Mouse (Mus musculus): Measurements from ENCODE around the gene Ilk.

Ilk gene

DNA sequence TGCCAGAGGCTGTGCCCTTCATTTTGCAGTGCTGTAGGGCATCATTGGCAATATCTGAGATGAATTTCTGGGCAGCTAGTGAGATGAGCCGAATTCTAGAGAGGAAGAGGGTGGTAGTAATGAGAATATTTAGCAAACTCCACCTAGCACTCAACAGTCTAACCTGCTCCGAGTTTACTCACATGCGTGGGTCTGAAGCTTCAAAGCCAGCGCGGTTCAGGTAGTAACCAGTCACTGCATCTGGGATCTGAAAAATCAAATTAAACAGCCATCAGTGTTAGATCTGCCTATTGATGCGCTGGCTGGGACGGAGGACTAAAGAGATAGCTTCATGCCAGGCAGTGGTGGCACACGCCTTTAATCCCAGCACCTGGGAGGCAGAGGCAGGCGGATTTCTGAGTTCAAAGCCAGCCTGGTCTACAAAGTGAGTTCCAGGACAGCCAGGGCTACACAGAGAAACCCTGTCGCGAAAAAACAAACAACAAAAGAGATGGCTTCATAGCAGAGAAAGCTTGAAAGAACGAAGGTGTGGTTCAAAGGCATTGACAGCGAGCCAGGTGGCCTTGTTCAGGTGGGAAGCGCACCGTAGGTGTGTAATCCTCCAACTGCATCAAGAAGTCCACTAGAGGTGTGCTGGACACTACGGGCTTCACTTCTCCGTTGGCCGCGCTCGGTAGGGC, 7.0 kb downstream of the Ilk start:
- 31% methylated on average over 20 of the region's 20 CpGs for WGBS

- under 1% methylated on average over 67 of the region's 67 CpGs for WGBS
Measured at GRCm38 (mm10) chr7:105743926-105744590, 7.7 kb downstream of the Ilk start, which contains the start of gene Taf10. Gene Taf10, minus strand, starts transcription at chr7:105744361.

DNA sequence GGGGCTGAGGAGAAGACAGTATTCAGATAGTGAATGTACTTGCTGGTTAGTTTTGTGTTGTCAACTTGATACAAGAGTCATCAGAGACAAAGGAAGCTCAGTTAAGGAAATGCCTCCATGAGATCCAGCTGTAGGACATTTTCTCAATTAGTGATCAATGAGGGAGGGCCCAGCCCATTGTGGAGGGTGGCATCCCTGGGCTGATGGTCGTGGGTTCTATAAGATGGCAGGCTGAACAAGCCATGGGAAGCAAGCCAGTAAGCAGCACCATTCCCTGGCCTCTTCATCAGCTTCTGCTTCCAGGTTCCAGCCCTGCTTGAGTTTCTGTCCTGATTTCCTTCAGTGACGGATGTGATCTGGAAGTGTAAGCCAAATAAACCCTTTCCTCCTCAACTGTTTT, 11.4 kb downstream of the Ilk start:
- WGBS: 81% methylated on average over 2 of the region's 2 CpGs

DNA sequence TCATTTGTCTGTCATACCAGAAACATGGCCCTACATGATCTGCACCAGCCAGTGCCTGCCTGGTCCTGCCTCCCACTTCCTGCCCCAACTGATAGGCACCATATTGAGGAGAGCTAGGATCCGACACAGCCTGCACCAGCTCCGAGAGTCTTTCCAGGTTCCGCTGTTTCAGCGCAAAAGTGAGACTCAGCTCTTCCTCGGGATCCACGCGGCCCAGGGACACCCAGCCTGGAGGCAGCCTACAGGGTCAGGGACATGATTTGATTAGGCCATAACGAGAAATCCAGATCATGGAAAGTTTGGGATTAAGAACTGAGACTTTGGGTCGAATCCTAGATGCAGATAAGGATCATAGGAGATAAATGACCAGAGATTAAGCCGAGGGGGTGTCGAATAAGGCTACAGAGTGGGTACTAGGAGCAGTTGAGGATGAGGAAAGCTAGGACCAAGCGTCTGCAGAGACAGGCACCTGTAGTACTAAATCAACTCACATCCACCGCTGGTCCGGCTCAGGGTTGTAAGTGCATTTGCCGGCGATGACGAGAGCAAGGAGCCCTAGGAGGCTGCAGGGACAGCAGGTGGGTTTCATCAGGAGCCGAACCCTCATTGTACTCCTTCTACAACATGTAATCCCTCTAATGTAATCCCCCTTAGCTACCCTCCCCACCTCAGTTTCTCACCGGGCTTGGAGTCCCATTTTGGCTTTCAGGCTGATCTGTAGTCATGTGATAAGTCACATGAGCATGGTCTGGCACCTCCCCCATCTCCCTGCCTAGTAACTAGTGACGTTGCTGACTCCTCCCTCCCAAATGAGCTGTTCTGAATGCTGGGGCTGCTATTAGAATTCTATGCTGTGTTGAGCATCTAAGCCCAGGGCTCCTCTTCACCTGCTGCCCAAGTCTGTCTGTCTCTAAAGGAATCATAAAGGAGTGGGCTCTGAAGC, 15.4 kb downstream of the Ilk start, which contains the start of gene Tpp1:
Tpp1 (minus strand) TSS at position 745 of the 943 bp plus-strand sequence.
- WGBS: 7% methylated on average over 20 of the region's 20 CpGs

DNA sequence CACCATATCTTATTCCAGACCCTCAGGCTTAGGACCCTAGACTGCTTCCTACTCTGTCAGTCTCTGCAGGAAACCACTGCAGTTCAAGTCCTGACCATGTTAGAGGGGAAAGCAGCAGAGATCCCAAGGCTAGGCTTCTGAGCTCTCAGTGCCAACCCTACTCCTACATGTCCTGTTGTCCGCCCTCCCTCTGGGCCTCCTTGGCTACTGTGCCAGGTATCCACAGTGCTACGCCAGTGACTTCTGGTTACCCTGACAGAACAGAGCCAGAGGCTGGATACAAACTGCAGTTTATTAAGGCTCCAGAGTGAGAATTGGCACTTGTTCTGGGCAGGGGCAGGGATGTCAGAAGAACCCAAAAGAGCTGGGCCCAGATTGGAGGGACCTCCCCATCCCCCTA, 16.3 kb downstream of the Ilk start:
- whole genome bisulfite sequencing: 59% methylated on average over 2 of the region's 2 CpGs

GRCm38 (mm10) chr7:105753281-105753680, 16.9 kb downstream of the Ilk start:
- 92% methylated on average over 10 of the region's 10 CpGs for WGBS

- WGBS: 55% methylated on average over 51 of the region's 51 CpGs
Measured at GRCm38 (mm10) chr7:105761813-105762484, 25.6 kb downstream of the Ilk start.

DNA sequence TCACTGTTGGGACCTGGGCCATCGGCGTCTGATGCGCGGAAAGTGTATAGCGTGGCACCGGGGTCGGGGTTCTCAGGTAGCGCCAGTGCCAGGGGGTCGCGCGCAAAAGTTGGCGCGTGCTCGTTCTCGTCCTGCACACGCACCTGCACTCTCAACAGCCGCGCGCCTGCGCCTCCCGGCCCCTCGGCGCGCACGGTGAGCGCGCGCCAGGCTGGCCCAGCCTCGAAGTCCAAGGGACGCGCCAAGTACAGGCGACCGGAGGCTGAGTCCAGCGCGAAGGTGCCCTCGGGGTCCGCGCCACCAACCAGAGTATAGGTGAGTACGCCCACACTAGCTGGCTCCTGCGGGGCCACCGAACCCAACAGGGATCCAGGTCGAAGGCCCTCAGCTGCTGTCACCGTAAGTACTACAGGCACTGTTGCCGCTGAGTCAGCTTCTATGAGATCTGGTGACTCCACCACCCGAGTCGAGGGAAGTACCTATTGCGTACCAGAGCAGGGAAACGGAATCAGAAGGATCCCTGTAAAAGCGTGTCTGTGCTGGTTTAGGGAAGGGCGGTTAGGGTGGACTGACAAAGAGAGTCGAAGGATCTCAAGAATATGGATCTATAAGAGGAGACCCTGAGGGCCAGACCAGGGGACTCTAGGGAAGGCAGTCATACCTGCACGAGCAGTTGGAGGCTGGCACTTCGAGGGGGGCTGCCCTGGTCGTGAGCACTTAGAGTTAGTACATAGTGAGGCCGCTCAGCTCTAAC, 26.3 kb downstream of the Ilk start:
- WGBS: 59% methylated on average over 55 of the region's 55 CpGs

- 90% methylated on average over 11 of the region's 11 CpGs for WGBS
Measured at GRCm38 (mm10) chr7:105764331-105764730, 27.9 kb downstream of the Ilk start.

DNA sequence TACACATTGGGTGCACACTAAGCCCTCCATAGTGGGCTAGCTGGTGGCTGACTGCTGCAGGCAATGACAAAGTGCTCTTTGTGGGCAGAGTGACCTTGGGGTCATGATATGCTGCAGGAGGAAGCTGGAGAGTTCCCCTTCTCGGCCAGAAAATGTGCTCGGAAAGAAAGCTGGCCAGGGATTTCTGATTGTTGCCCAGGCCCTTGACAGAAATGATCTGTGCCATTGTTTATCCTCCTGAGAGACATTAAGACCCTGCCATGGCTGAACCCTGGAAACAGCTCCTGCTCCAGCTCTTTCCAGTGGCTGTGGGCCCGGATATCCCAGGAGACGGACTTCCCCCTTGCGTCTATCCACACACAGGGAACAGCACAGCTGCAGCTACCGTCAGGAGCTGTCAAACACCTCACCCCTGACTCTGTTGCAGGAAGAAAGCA, 31.4 kb downstream of the Ilk start:
- 56% methylated on average over 6 of the region's 6 CpGs for WGBS

- WGBS: 87% methylated on average over 3 of the region's 3 CpGs
Measured at GRCm38 (mm10) chr7:105769959-105770358, 33.6 kb downstream of the Ilk start.

- 98% methylated on average over 15 of the region's 15 CpGs for WGBS
Measured at GRCm38 (mm10) chr7:105772331-105772730, 35.9 kb downstream of the Ilk start.

- WGBS: 83% methylated on average over 5 of the region's 5 CpGs
Measured at GRCm38 (mm10) chr7:105773041-105773440, 36.6 kb downstream of the Ilk start.

GRCm38 (mm10) chr7:105774661-105775060, 38.3 kb downstream of the Ilk start:
- 73% methylated on average over 8 of the region's 8 CpGs for WGBS

DNA sequence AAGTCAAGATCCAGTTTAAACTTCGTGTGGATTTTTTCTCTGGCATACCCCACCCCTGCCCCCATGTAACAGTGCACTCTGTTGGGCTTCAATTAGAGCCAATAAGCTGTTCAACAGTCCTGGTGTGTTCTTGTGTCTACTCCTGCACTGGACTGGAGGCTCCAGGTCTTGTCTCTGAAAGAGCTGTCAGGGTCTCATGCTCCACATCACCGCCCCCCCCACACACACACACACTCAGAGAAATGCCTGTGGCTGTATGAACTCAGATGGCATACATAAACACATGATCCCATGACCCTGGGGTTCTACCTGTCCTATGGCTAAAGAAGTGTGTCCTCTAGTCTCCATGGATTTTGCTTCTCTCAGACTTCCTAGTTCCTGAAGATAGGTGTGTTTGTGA, 39.6 kb downstream of the Ilk start:
- 85% methylated on average over 2 of the region's 2 CpGs for WGBS

DNA sequence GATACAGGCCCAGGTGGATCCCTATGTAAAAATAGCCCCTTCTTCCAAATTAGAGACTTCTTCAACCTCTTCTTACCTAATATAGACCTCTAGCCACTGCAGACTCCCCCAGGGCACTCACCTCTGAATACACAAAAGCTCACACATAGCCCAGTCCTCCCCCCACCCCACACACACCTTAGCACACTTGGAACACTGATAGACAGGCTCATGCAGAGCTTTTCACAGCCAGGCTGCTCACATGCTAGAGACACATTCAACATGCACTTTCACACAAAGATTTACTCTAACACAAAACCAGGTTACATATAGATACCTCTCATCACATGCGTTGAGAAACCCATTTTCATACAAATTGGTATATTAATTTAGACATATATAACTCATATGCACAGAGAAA, 40.9 kb downstream of the Ilk start:
- 80% methylated on average over 1 of the region's 1 CpGs for WGBS

GRCm38 (mm10) chr7:105777797-105778552, 41.6 kb downstream of the Ilk start:
- 52% methylated on average over 13 of the region's 13 CpGs for WGBS

DNA sequence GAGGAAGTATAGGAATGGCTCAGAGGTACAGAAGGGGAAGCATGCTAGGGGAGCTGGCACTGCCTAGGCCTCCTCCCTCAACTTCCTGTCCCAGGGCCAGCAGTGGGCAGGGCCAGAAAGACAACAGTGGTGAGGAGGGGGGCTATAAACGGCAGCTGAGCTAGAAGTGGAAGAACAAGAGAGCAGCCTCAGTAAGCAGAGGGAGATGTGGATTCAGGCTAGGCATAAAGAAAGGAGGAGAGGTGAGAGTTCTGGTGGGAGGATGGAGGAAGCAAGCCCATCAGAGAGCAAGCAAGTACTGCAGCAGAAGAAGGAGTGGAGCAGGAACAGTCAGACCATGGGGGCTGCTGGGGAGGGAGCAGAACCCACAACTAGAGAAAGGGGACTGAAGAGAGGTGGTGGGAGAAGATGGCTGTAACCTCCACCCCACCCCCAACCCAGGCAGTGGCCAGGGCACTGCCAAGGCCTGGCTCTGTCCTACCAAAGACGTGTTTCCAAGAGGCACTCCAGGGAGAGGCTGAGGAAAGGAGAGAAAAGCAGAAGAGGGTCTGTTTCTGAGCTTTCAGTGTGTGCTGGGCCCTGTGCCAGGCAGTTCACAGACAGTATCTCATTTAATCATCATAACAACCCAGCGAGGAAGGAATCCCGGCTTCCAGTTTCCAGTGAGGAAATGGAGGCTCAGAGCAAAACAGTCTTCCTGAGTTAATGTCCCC, 42.3 kb downstream of the Ilk start:
- 14% methylated on average over 4 of the region's 4 CpGs for WGBS

GRCm38 (mm10) chr7:105783861-105784260, 47.5 kb downstream of the Ilk start:
- WGBS: 53% methylated on average over 4 of the region's 4 CpGs
